Mouse (Mus musculus) stomach, postnatal 0 days (tissue): ENCODE results near the gene Dazl.

Experiments used
- CTCF ChIP-seq: IDR thresholded peaks from 2 replicates; pipeline ENCODE4 v1.5.1; 2016; ENCODE audit warnings: antibody characterized with exemption, low read depth, mild to moderate bottlenecking, moderate library complexity
- EP300 ChIP-seq: optimal IDR thresholded peaks from 2 replicates; pipeline ENCODE3; 2016; ENCODE audit warnings: antibody characterized with exemption

DNA sequence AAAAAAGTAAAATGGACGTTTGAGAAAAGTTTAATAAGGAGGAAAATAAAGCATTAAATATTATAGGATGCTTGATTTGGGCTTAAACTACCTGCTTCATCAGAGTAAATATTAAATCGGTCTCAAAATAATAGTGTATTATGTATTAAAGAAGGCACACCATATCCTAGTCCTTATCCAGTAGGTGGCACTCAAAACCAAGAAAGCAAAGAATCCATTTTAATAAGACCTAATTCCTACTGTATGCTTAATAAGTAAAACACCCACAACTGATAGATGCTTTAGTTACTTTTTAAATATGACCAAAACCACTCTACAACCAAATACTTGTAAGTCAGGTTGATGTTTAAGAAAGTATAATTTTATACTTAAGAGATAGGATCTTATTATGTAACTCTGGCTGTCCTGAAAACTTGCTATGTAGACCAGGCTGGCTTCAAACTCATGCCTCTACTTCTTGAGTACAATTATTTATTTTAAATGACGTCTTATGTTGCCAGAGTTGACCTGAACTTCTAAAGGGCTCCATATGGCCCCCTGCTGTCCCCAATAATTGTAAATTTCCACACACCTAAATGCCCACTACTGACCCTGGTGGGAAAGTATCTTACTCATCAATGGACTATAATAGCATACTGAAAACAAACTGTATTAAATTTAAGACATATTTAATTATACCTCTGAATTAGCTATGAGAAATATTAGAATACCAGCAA lies 1.8 kb downstream of the Dazl start:
- TF ChIP-seq CTCF (peak; percentile 88), EP300 (no peak)
